Mouse (Mus musculus) erythroblast, embryonic 14.5 days (primary cell): ENCODE measurements around the gene Hoxb2.

Source experiments
- GATA1 ChIP-seq: IDR thresholded peaks from 2 replicates; pipeline ENCODE4 v1.6.1; 2012; ENCODE audit warnings: low read length, inconsistent platforms, mixed read lengths
- TAL1 ChIP-seq: IDR thresholded peaks from 3 replicates; pipeline ENCODE4 v1.6.1; 2012; ENCODE audit warnings: low read length, inconsistent platforms, mixed read lengths

GRCm38 (mm10) chr11:96372519-96372918, 22.2 kb downstream of the Hoxb2 start:
- no peak for TF ChIP-seq GATA1
- no peak for TF ChIP-seq TAL1
